Mouse (Mus musculus) CD4-positive helper T cell, adult 2 months (primary cell): ENCODE data around the gene Fyco1.
"Not testable (repeated sequence)": the region's sequence is repeated elsewhere in the genome, so short reads cannot be mapped to it uniquely, and the experiment has no call there.

Experiments
- DNase-seq: peaks from one replicate; pipeline ENCODE4 v3.0.0-alpha.2; 2012; ENCODE audit warnings: low read depth, missing footprints, low spot score

Fyco1 gene

DNA sequence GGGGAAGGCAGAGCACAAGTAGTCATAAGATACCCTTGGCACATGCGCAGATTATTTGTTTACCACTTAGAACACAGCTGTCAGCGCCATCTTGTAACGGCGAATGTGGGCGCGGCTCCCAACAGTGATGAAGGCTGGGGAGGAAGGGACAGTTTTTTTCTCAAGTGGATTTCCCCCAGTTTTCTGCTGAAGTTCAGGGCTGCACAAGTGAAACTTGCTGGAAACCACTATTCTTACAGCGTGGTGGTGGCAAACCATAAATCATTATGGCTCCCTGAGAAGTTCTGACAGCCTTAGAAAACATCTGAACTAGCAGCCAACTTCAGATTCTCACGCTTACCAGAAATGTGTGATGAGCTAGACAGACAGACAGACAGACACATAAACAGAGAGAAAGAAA is 102.0 kb downstream of the Fyco1 start:
- not testable (repeated sequence) for DNase-seq

DNA sequence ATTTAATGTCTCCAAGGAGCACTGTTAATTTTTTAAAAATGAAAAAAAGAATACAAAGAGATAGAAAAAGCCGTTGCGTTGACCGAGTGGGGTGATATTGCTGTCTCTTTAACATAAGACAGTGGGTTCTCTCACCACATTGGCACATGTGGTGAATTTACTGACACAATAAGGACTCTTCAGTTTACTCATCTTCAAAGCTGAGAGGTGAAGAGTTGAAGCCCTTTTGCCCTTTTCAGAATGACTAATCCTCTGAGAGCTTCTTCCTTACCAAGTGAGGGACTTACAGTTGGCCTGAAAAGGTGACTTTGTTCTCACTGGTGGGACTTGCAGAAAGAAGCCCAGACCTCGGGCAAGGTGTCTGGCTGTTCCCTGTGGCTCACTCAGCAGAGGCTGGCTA is 110.9 kb downstream of the Fyco1 start:
- no peak for DNase-seq
